Mouse (Mus musculus): ENCODE measurements around the gene Prdx6. TPM values are rescaled to one million over a fixed set of nuclear protein-coding genes. Genes with fewer than 3 reads are reported as not detected.

The Prdx6 gene
- polyA plus RNA-seq, 2 experiments: 145 to 370 TPM

DNA sequence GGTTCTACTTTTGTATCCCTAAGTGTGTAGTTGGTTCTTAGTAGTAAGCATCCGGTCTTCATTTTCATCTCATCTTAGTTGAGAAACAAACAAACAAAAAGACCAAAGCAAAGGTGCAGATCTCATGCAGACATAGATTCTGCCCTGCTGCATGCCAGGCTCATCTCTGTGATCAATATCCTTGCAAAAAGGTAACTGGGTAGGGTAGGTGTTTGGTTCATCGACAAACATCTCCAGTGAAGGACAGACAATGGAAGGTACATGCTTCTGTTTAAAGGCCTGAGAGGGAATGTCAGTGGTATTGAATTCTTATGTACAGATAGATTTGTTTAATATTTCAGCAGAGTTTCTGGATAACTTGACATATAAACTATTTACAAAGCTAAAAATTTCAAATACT is 7.3 kb upstream of the Prdx6 start:
- no peak overlapping the region for H3K4me2 ChIP-seq (replicated peaks; ENCODE audit: low read depth, low read length, severe bottlenecking)
- H3K27me3 ChIP-seq (ENCODE audit: control insufficient read depth, insufficient read depth, low read length): no peaks in the 10 kb centered on the region
- no peak for TF ChIP-seq POLR2A (IDR thresholded peaks at IDR 0.05; ENCODE audit: borderline replicate concordance, extremely low read depth, insufficient read depth, insufficient read length)
- 96% methylated on average over 2 of the region's 2 CpGs for WGBS
- no peak overlapping the region for H3K4me3 ChIP-seq (replicated peaks; ENCODE audit: low read length)
- ATAC-seq (ENCODE audit: low FRiP score, low read depth) (no peak), DNase-seq (ENCODE audit: low spot score) (no peak)
- no peaks in the 10 kb centered on the region for H3K4me1 ChIP-seq (ENCODE audit: control insufficient read depth, insufficient read depth, low read length)
- no peak overlapping the region for H3K27ac ChIP-seq (replicated peaks; ENCODE audit: low read depth, low read length)
- H3K36me3 ChIP-seq (ENCODE audit: control insufficient read depth, insufficient read depth, low read length): no peaks in the 10 kb centered on the region
- no peak overlapping the region for H3K9ac ChIP-seq (ENCODE audit: low read depth, low read length, severe bottlenecking)
- H3K9me3 ChIP-seq (ENCODE audit: control insufficient read depth, low read length): no peaks in the 10 kb centered on the region

DNA sequence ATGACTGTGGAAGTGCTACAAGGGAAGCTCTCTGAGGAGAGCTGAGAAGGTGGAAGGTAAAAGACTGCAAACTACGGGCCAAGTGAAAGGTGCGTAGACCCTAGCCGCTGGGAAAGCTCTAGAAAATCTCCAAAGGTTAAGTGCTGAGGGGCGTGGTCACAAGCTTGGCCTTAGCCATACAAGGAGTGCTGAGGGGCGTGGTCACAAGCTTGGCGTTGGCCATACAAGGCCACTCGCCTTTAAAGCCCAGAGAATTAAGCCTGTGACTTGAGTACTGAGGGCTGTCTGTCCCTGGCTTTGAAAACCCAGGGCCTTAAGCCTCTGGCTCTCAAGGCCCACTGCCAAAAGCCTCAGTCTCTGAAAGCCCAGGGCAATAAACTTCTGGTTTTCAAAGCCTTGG is 5.9 kb upstream of the Prdx6 start:
- ATAC-seq (ENCODE audit: low FRiP score, low read depth): no peak
- Histone ChIP-seq H3K27me3 (ENCODE audit: control insufficient read depth, insufficient read depth, low read length) (no peaks in the 10 kb centered on the region), H3K4me3 (replicated peaks; ENCODE audit: low read length) (no peak overlapping the region), H3K9ac (ENCODE audit: low read depth, low read length, severe bottlenecking) (no peak overlapping the region), H3K27ac (replicated peaks; ENCODE audit: low read depth, low read length) (no peak overlapping the region), H3K36me3 (ENCODE audit: control insufficient read depth, insufficient read depth, low read length) (no peaks in the 10 kb centered on the region), H3K4me1 (ENCODE audit: control insufficient read depth, insufficient read depth, low read length) (no peaks in the 10 kb centered on the region), H3K9me3 (ENCODE audit: control insufficient read depth, low read length) (no peaks in the 10 kb centered on the region), H3K4me2 (replicated peaks; ENCODE audit: low read depth, low read length, severe bottlenecking) (no peak overlapping the region)
- no peak for DNase-seq (ENCODE audit: low spot score)
- WGBS: 70% methylated on average over 7 of the region's 7 CpGs
- TF ChIP-seq POLR2A (IDR thresholded peaks at IDR 0.05; ENCODE audit: borderline replicate concordance, extremely low read depth, insufficient read depth, insufficient read length): no peak

- Histone ChIP-seq H3K27ac (replicated peaks; ENCODE audit: low read depth, low read length) (no peak overlapping the region), H3K27me3 (ENCODE audit: control insufficient read depth, insufficient read depth, low read length) (no peaks in the 10 kb centered on the region), H3K4me3 (replicated peaks; ENCODE audit: low read length) (no peak overlapping the region), H3K4me2 (replicated peaks; ENCODE audit: low read depth, low read length, severe bottlenecking) (no peak overlapping the region), H3K36me3 (ENCODE audit: control insufficient read depth, insufficient read depth, low read length) (no peaks in the 10 kb centered on the region), H3K4me1 (ENCODE audit: control insufficient read depth, insufficient read depth, low read length) (peaks cover 6% of the 10 kb centered on the region), H3K9ac (ENCODE audit: low read depth, low read length, severe bottlenecking) (no peak overlapping the region), H3K9me3 (ENCODE audit: control insufficient read depth, low read length) (no peaks in the 10 kb centered on the region)
- DNase-seq (ENCODE audit: low spot score): no peak
- ATAC-seq (ENCODE audit: low FRiP score, low read depth): no peak
- no peak for TF ChIP-seq POLR2A (IDR thresholded peaks at IDR 0.05; ENCODE audit: borderline replicate concordance, extremely low read depth, insufficient read depth, insufficient read length)
- 92% methylated on average over 1 of the region's 1 CpGs for WGBS
Measured at GRCm38 (mm10) chr1:161254361-161254760, 3.3 kb upstream of the Prdx6 start.

- Histone ChIP-seq H3K36me3 (ENCODE audit: control insufficient read depth, insufficient read depth, low read length) (no peaks in the 10 kb centered on the region), H3K4me3 (replicated peaks; ENCODE audit: low read length) (no peak overlapping the region), H3K27me3 (ENCODE audit: control insufficient read depth, insufficient read depth, low read length) (no peaks in the 10 kb centered on the region), H3K9me3 (ENCODE audit: control insufficient read depth, low read length) (no peaks in the 10 kb centered on the region), H3K9ac (ENCODE audit: low read depth, low read length, severe bottlenecking) (no peak overlapping the region), H3K27ac (replicated peaks; ENCODE audit: low read depth, low read length) (no peak overlapping the region), H3K4me1 (ENCODE audit: control insufficient read depth, insufficient read depth, low read length) (peaks cover 20% of the 10 kb centered on the region), H3K4me2 (replicated peaks; ENCODE audit: low read depth, low read length, severe bottlenecking) (no peak overlapping the region)
- 82% methylated on average over 3 of the region's 3 CpGs for WGBS
- no peak for ATAC-seq (ENCODE audit: low FRiP score, low read depth)
- no peak for DNase-seq (ENCODE audit: low spot score)
- TF ChIP-seq POLR2A (IDR thresholded peaks at IDR 0.05; ENCODE audit: borderline replicate concordance, extremely low read depth, insufficient read depth, insufficient read length): no peak
Measured at GRCm38 (mm10) chr1:161252901-161253300, 1.9 kb upstream of the Prdx6 start.

GRCm38 (mm10) chr1:161252365-161252764 is 1.3 kb upstream of the Prdx6 start:
- Histone ChIP-seq H3K9ac (ENCODE audit: low read depth, low read length, severe bottlenecking) (no peak overlapping the region), H3K4me3 (replicated peaks; ENCODE audit: low read length) (no peak overlapping the region), H3K27me3 (ENCODE audit: control insufficient read depth, insufficient read depth, low read length) (no peaks in the 10 kb centered on the region), H3K4me2 (replicated peaks; ENCODE audit: low read depth, low read length, severe bottlenecking) (no peak overlapping the region), H3K9me3 (ENCODE audit: control insufficient read depth, low read length) (no peaks in the 10 kb centered on the region), H3K4me1 (ENCODE audit: control insufficient read depth, insufficient read depth, low read length) (peaks cover 20% of the 10 kb centered on the region), H3K36me3 (ENCODE audit: control insufficient read depth, insufficient read depth, low read length) (no peaks in the 10 kb centered on the region), H3K27ac (replicated peaks; ENCODE audit: low read depth, low read length) (no peak overlapping the region)
- no peak for TF ChIP-seq POLR2A (IDR thresholded peaks at IDR 0.05; ENCODE audit: borderline replicate concordance, extremely low read depth, insufficient read depth, insufficient read length)
- 83% methylated on average over 9 of the region's 9 CpGs for WGBS
- DNase-seq (ENCODE audit: low spot score) (no peak), ATAC-seq (ENCODE audit: low FRiP score, low read depth) (no peak)

Measured in limb, embryonic 14.5 days (tissue).